Mouse (Mus musculus): ENCODE results near the gene Prdm5. TPM values are rescaled to one million over a fixed set of nuclear protein-coding genes. Genes with fewer than 3 reads are reported as not detected.

Prdm5 gene
- total RNA-seq, 2 experiments from 2014 or later: 2.8 to 3.5 TPM

- intact Hi-C loops (cut with DNase I): no loop called here
- no peak for DNase-seq (ENCODE audit: low spot score in 2 of 2)
Measured at GRCm38 (mm10) chr6:65921703-65922102, 142.9 kb downstream of the Prdm5 start.

GRCm38 (mm10) chr6:65923501-65924084, 144.8 kb downstream of the Prdm5 start:
- intact Hi-C loops (cut with DNase I): no loop called here
- DNase-seq (ENCODE audit: low spot score in 2 of 2): no peak

GRCm38 (mm10) chr6:65925737-65926333, 147.0 kb downstream of the Prdm5 start:
- intact Hi-C loops (cut with DNase I): no loop called here

GRCm38 (mm10) chr6:65930523-65930922, 151.7 kb downstream of the Prdm5 start:
- DNase-seq (ENCODE audit: low spot score in 2 of 2): no peak
- intact Hi-C loops (cut with DNase I): no loop called here

More at GRCm38 (mm10) chr6:65925737-65926333, 147.0 kb downstream of the Prdm5 start:
- no peak for DNase-seq (ENCODE audit: low spot score in 2 of 2)

GRCm38 (mm10) chr6:65932776-65933175, 154.0 kb downstream of the Prdm5 start:
- intact Hi-C loops (cut with DNase I): no loop called here
- DNase-seq (ENCODE audit: low spot score in 2 of 2): no peak

GRCm38 (mm10) chr6:65933177-65933576, 154.4 kb downstream of the Prdm5 start:
- intact Hi-C loops (cut with DNase I): no loop called here
- DNase-seq (ENCODE audit: low spot score in 2 of 2): no peak

- DNase-seq (ENCODE audit: low spot score in 2 of 2): no peak
- intact Hi-C loops (cut with DNase I): no loop called here
Measured at GRCm38 (mm10) chr6:65935566-65936281, 156.9 kb downstream of the Prdm5 start.

- intact Hi-C loops (cut with DNase I): no loop called here
- no peak for DNase-seq (ENCODE audit: low spot score in 2 of 2)
Measured at GRCm38 (mm10) chr6:65950492-65950891, 171.7 kb downstream of the Prdm5 start.

- DNase-seq (ENCODE audit: low spot score in 2 of 2): no peak
- intact Hi-C loops (cut with DNase I): no loop called here
Measured at GRCm38 (mm10) chr6:65952309-65952708, 173.5 kb downstream of the Prdm5 start, which contains the start of gene 4930544G11Rik. 4930544G11Rik (plus strand) TSS chr6:65952609.

- no peak for DNase-seq (ENCODE audit: low spot score in 2 of 2)
Measured at GRCm38 (mm10) chr6:65969386-65970111, 190.8 kb downstream of the Prdm5 start.

GRCm38 (mm10) chr6:65970410-65970809, 191.6 kb downstream of the Prdm5 start:
- DNase-seq (ENCODE audit: low spot score in 2 of 2): no peak
- intact Hi-C loops (cut with DNase I): no loop called here

More at GRCm38 (mm10) chr6:65969386-65970111, 190.8 kb downstream of the Prdm5 start:
- intact Hi-C loops (cut with DNase I): no loop called here

Other genes starting within 250 kb of the Prdm5 start
- gene Ndnf, start 107.4 kb upstream of the Prdm5 start, total RNA-seq (2021): 10 to 100 TPM; 15.8 to 23.1 TPM
- not detected for gene 4930544G11Rik, start 173.6 kb downstream of the Prdm5 start, total RNA-seq (2021)

All from left cerebral cortex, postnatal 14 days (tissue).